Mouse (Mus musculus) forebrain, embryonic 14.5 days (tissue): ENCODE measurements around the gene Htatip2. TPM values are rescaled to one million over a fixed set of nuclear protein-coding genes. Genes with fewer than 3 reads are reported as not detected.

Experiments used
- ATAC-seq: fragments of 200-750 bp; cut with Nextera tagmentation; 2 replicates; pipeline ENCODE4 v1.8.0; 2017; ENCODE audit warnings: mild to moderate bottlenecking, moderate library complexity
- DNase-seq: peaks from one replicate; pipeline ENCODE4 v3.0.0-alpha.2; 2015; ENCODE audit warnings: low spot score
- H3K27ac ChIP-seq: fragments of 300-500 bp; sonication (generic); 2 replicates; pipeline ENCODE4 v1.5.1; 2014; ENCODE audit warnings: low read depth, mild to moderate bottlenecking, control low read depth, low read length, moderate library complexity
- H3K27me3 ChIP-seq: fragments of 300-500 bp; sonication (generic); replicated peaks from 2 replicates; pipeline ENCODE4 v1.6.1; 2014; ENCODE audit warnings: low read length, control low read depth, mixed read lengths; ENCODE audit not compliant: control insufficient read depth, insufficient read depth
- H3K36me3 ChIP-seq: fragments of 300-500 bp; sonication (generic); 2 replicates; pipeline ENCODE4 v1.6.1; 2014; ENCODE audit warnings: low read length, control low read depth; ENCODE audit not compliant: control insufficient read depth, insufficient read depth
- H3K4me1 ChIP-seq: fragments of 300-500 bp; sonication (generic); 2 replicates; pipeline ENCODE4 v1.6.1; 2014; ENCODE audit warnings: antibody characterized with exemption, low read length, control low read depth; ENCODE audit not compliant: control insufficient read depth, insufficient read depth
- H3K4me2 ChIP-seq: fragments of 300-500 bp; sonication (generic); 2 replicates; pipeline ENCODE4 v1.6.1; 2014; ENCODE audit warnings: mild to moderate bottlenecking, control low read depth, low read length
- H3K4me3 ChIP-seq: fragments of 300-500 bp; sonication (generic); 2 replicates; pipeline ENCODE4 v1.5.1; 2014; ENCODE audit warnings: low read depth, low read length, control low read depth
- H3K9ac ChIP-seq: fragments of 300-500 bp; sonication (generic); 2 replicates; pipeline ENCODE4 v1.6.1; 2014; ENCODE audit warnings: mild to moderate bottlenecking, low read length, control low read depth, moderate library complexity
- H3K9me3 ChIP-seq: fragments of 300-500 bp; sonication (generic); replicated peaks from 2 replicates; pipeline ENCODE4 v1.6.1; 2016; ENCODE audit warnings: low read length, control low read depth, mixed read lengths; ENCODE audit not compliant: control insufficient read depth
- WGBS: fragments of 180-500 bp; shearing (Covaris S2); extraction: QIAGEN DNeasy Blood & Tissue Kit; methylation state at CpG from one replicate; pipeline ENCODE4 v1.1.7; 2014; 5-methylcytosine and 5-hydroxymethylcytosine counted together
- polyA plus RNA-seq: library from polyadenylated mRNA; unstranded; fragments of >200 nt; fragmentation: Nextera tagmentation; extraction: Ambion mirVana; gene quantifications from 2 replicates; pipeline ENCODE4 v1.2.1, GENCODE M21; 2014

The Htatip2 gene
- polyA plus RNA-seq, 1 experiment from 2014 or later = 1.8 TPM

DNA sequence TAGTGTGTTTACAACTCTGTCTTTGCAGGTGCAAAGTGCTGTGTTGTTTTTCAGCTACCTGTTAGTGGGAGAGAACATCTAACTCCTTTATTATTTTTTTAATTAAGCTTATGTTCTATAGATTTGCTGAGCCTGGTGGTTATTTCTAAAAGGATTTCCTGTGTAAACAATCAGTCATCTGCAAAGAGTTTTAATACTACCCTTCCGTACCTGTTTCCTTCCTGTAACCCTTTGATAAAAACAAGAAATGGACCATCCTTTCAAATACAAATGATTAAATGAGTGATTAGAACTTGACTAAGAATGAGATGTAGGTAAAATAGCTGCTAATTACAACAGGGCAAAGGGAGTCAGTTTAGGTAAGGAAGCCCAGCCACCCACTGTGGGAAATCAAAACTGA lies 62.5 kb downstream of the Htatip2 start:
- Histone ChIP-seq H3K27ac (no peak overlapping the region), H3K4me2 (no peak overlapping the region), H3K36me3 (peaks cover 9% of the 10 kb centered on the region), H3K9ac (no peak overlapping the region), H3K4me3 (no peak overlapping the region), H3K27me3 (no peaks in the 10 kb centered on the region), H3K4me1 (0 out of 2 replicates have a peak, but pooled peaks cover 3% of the 10 kb centered on the region), H3K9me3 (no peaks in the 10 kb centered on the region)
- DNase-seq = no peak
- 85% methylated on average over 1 of the region's 1 CpGs for WGBS
- ATAC-seq = no peak

- Histone ChIP-seq H3K27me3 (no peaks in the 10 kb centered on the region), H3K4me3 (no peak overlapping the region), H3K27ac (no peak overlapping the region), H3K4me2 (no peak overlapping the region), H3K9ac (no peak overlapping the region), H3K4me1 (0 out of 2 replicates have a peak, but pooled peaks cover 3% of the 10 kb centered on the region), H3K36me3 (peaks cover 14% of the 10 kb centered on the region), H3K9me3 (no peaks in the 10 kb centered on the region)
- WGBS = 93% methylated on average over 2 of the region's 2 CpGs
- no peak for DNase-seq
- no peak for ATAC-seq
Observed at GRCm38 (mm10) chr7:49822028-49822427, 63.1 kb downstream of the Htatip2 start.

Other genes with a start within 250 kb of the Htatip2 start
- 3.2 and 3.8 TPM in 2 replicates for gene Dbx1, start 122.3 kb upstream of the Htatip2 start, polyA plus RNA-seq
- 50.2 and 57.4 TPM in 2 replicates for gene Prmt3, start 19.2 kb downstream of the Htatip2 start, polyA plus RNA-seq
- gene Slc6a5, start 151.0 kb downstream of the Htatip2 start, polyA plus RNA-seq = not detected in 2 replicates
- gene Nell1, start 215.7 kb downstream of the Htatip2 start, polyA plus RNA-seq = 9.7 and 10.7 TPM in 2 replicates